Mouse (Mus musculus) small intestine, adult 2 months (tissue): ENCODE results near the gene Gm4792. TPM values are rescaled to one million over a fixed set of nuclear protein-coding genes. Genes with fewer than 3 reads are reported as not detected.

Experiments used
- H3K27ac ChIP-seq: fragments of 200-500 bp; 2 replicates; pipeline ENCODE4 v1.5.1; 2012; ENCODE audit warnings: low read depth, low read length, control low read depth, inconsistent platforms; ENCODE audit not compliant: insufficient read depth
- H3K27me3 ChIP-seq: fragments of 200-500 bp; 2 replicates; pipeline ENCODE4 v1.6.1; 2012; ENCODE audit warnings: mild to moderate bottlenecking, moderate library complexity, low read length, inconsistent platforms; ENCODE audit not compliant: control insufficient read depth, insufficient read depth
- H3K36me3 ChIP-seq: fragments of 200-500 bp; 2 replicates; pipeline ENCODE4 v1.6.1; 2012; ENCODE audit warnings: mild to moderate bottlenecking, low read length, control low read depth, inconsistent platforms; ENCODE audit not compliant: control insufficient read depth, insufficient read depth
- H3K4me1 ChIP-seq: fragments of 200-500 bp; 2 replicates; pipeline ENCODE4 v1.6.1; 2012; ENCODE audit warnings: low read length, inconsistent platforms, mixed read lengths; ENCODE audit not compliant: control insufficient read depth, insufficient read depth, insufficient read length
- H3K4me3 ChIP-seq: fragments of 200-500 bp; 2 replicates; pipeline ENCODE4 v1.5.1; 2012; ENCODE audit warnings: low read depth, mild to moderate bottlenecking, control low read depth, inconsistent platforms, low read length, moderate library complexity
- CTCF ChIP-seq: fragments of 200-500 bp; IDR thresholded peaks from 2 replicates; pipeline ENCODE4 v1.5.1; 2012; ENCODE audit warnings: low read depth, mild to moderate bottlenecking, control low read depth, inconsistent platforms, low read length, moderate library complexity, mixed read lengths; ENCODE audit not compliant: insufficient replicate concordance, insufficient read length; ENCODE audit errors: extremely low read depth
- POLR2A ChIP-seq: fragments of 200-500 bp; IDR thresholded peaks from 2 replicates; pipeline ENCODE4 v1.6.1; 2012; ENCODE audit warnings: low read depth, mild to moderate bottlenecking, control low read depth, inconsistent platforms, low read length, moderate library complexity
- WGBS: fragments of 180-500 bp; shearing (Covaris S2); methylation state at CpG from one replicate; pipeline ENCODE4 v1.1.7; 2018; 5-methylcytosine and 5-hydroxymethylcytosine counted together
- polyA plus RNA-seq: library from polyadenylated mRNA; depleted of rRNA; stranded (reverse); fragments of >200 nt; gene quantifications from 2 replicates; pipeline ENCODE4 v1.2.3, GENCODE M21; 2012

The Gm4792 gene
- polyA plus RNA-seq, 1 experiment, result not detected

GRCm38 (mm10) chr10:94275321-94275720 lies 23.2 kb downstream of the Gm4792 start:
- under 1% methylated on average over 3 of the region's 3 CpGs for WGBS

GRCm38 (mm10) chr10:94265656-94266542 lies 32.6 kb downstream of the Gm4792 start:
- Histone ChIP-seq H3K27me3 (no peaks in the 10 kb centered on the region), H3K27ac (no peak overlapping the region), H3K36me3 (no peaks in the 10 kb centered on the region), H3K4me3 (no peak overlapping the region), H3K4me1 (no peaks in the 10 kb centered on the region)
- 78% methylated on average over 17 of the region's 17 CpGs for WGBS
- TF ChIP-seq POLR2A (no peak), CTCF (no peak)

More at GRCm38 (mm10) chr10:94275321-94275720, 23.2 kb downstream of the Gm4792 start:
- no peak overlapping the region for H3K4me3 ChIP-seq
- TF ChIP-seq CTCF (no peak), POLR2A (no peak)
- H3K36me3 ChIP-seq, result no peaks in the 10 kb centered on the region
- H3K27me3 ChIP-seq, result no peaks in the 10 kb centered on the region
- H3K27ac ChIP-seq, result no peak overlapping the region
- no peaks in the 10 kb centered on the region for H3K4me1 ChIP-seq

- Histone ChIP-seq H3K36me3 (no peaks in the 10 kb centered on the region), H3K27me3 (no peaks in the 10 kb centered on the region), H3K4me1 (no peaks in the 10 kb centered on the region), H3K27ac (no peak overlapping the region), H3K4me3 (no peak overlapping the region)
- TF ChIP-seq CTCF (no peak), POLR2A (no peak)
- WGBS, result 58% methylated on average over 3 of the region's 3 CpGs
Observed at GRCm38 (mm10) chr10:94263211-94263610, 35.3 kb downstream of the Gm4792 start.

GRCm38 (mm10) chr10:94262646-94263045 lies 35.9 kb downstream of the Gm4792 start:
- Histone ChIP-seq H3K27ac (no peak overlapping the region), H3K27me3 (no peaks in the 10 kb centered on the region), H3K4me3 (no peak overlapping the region), H3K36me3 (no peaks in the 10 kb centered on the region), H3K4me1 (no peaks in the 10 kb centered on the region)
- no peak for TF ChIP-seq CTCF
- no peak for TF ChIP-seq POLR2A
- 87% methylated on average over 13 of the region's 13 CpGs for WGBS

- H3K4me3 ChIP-seq, result no peak overlapping the region
- WGBS, result 69% methylated on average over 1 of the region's 1 CpGs
- no peaks in the 10 kb centered on the region for H3K27me3 ChIP-seq
- no peaks in the 10 kb centered on the region for H3K36me3 ChIP-seq
- no peak for TF ChIP-seq CTCF
- no peak for TF ChIP-seq POLR2A
- H3K27ac ChIP-seq, result no peak overlapping the region
- no peaks in the 10 kb centered on the region for H3K4me1 ChIP-seq
Observed at GRCm38 (mm10) chr10:94260544-94260943, 38.0 kb downstream of the Gm4792 start.

- WGBS, result 83% methylated on average over 4 of the region's 4 CpGs
- TF ChIP-seq POLR2A (no peak), CTCF (no peak)
Observed at GRCm38 (mm10) chr10:94256518-94256917, 42.0 kb downstream of the Gm4792 start.

GRCm38 (mm10) chr10:94255744-94256143 lies 42.8 kb downstream of the Gm4792 start:
- H3K36me3 ChIP-seq, result no peaks in the 10 kb centered on the region
- H3K4me3 ChIP-seq, result no peak overlapping the region
- WGBS, result 77% methylated on average over 6 of the region's 6 CpGs
- no peak overlapping the region for H3K27ac ChIP-seq
- H3K27me3 ChIP-seq, result no peaks in the 10 kb centered on the region
- H3K4me1 ChIP-seq, result no peaks in the 10 kb centered on the region
- TF ChIP-seq POLR2A (no peak), CTCF (no peak)

More at GRCm38 (mm10) chr10:94256518-94256917, 42.0 kb downstream of the Gm4792 start:
- no peaks in the 10 kb centered on the region for H3K4me1 ChIP-seq
- H3K27ac ChIP-seq, result no peak overlapping the region
- no peaks in the 10 kb centered on the region for H3K27me3 ChIP-seq
- no peak overlapping the region for H3K4me3 ChIP-seq
- no peaks in the 10 kb centered on the region for H3K36me3 ChIP-seq
